Comparison of ENCODE assay signal across 8 mouse cellular contexts in the genomic region with DNA sequence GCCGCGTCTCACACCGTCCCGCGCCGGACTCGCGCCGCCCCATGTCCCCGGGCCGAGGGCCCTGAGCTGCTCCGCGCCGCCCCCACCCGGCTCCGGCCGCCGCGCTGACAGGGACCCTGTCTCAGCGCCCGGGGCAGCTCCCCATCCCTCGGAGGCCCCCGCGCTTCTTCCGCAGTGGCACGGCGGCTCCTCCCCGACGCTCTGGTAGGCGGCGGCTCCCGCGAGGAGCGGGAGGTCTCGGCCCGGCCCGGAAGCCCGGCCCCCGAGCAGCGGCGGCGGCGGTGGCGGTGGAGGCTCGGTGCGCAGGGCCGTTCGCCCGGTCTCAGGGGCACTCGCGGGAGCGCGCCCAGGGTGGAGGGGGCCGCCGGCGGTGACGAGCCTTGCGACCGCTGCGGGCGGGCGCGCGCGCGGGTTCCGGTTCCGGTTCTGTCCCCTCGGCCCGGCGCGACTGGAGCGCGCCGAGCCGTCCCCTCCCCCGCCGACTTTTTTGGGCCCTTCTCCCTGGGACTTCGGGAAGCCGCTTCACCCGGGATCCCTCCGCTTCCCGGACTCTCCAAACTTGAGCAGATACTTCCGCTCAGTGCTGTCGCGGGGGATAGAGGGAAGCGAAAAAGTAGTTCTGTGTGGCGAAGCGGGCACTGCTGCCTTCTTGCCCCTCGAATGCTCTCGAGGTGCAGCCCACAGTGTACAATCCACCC. TPM values are rescaled to one million over a fixed set of nuclear protein-coding genes. Genes with fewer than 3 reads are reported as not detected.
DNase-seq lines count a peak whose midpoint lies in the region; ATAC-seq and TF ChIP-seq lines count a peak whose summit lies in the region.

No protein-coding gene starts in this region.

- peaks cover 44% of the 10 kb centered on the region for H3K79me2 ChIP-seq in myocyte (ENCODE audit: control insufficient read depth, insufficient read depth)

- peak overlapping the region; percentile 83 for H3K4me2 ChIP-seq in heart, embryonic 11.5 days
- H3K4me2 ChIP-seq in kidney, embryonic 15.5 days = peak overlapping the region; percentile 78
- peak overlapping the region; percentile 99 for H3K4me2 ChIP-seq in myocyte (ENCODE audit: low read depth)

- peak overlapping the region; percentile 66 for H3ac ChIP-seq in myocyte (ENCODE audit: control insufficient read depth, insufficient read length)

- peak; percentile 83 for DNase-seq in CD4-positive helper T cell, adult 2 months (ENCODE audit: low read depth, low spot score)
- peak; percentile 98 for DNase-seq in brain, embryonic 14.5 days (ENCODE audit: low read depth)
- peak; percentile 86 for DNase-seq in liver
- peak; percentile 59 for DNase-seq in splenic B cell, adult 2 months (ENCODE audit: low read depth, low spot score)

- peak overlapping the region; percentile 96 for H3K9ac ChIP-seq in heart, embryonic 11.5 days (ENCODE audit: low read depth, low read length)
- H3K9ac ChIP-seq in kidney, embryonic 15.5 days = peak overlapping the region; percentile 91

- H3K4me1 ChIP-seq in erythroblast, embryonic 14.5 days (ENCODE audit: control insufficient read depth) = peaks cover 66% of the 10 kb centered on the region
- H3K4me1 ChIP-seq in heart, embryonic 11.5 days (ENCODE audit: control insufficient read depth, insufficient read depth, low read length) = peaks cover 20% of the 10 kb centered on the region
- H3K4me1 ChIP-seq in kidney, embryonic 15.5 days = peaks cover 41% of the 10 kb centered on the region

- ATAC-seq in heart, embryonic 11.5 days (replicated peaks; ENCODE audit: insufficient number of reproducible peaks, low FRiP score, low TSS enrichment) = peak; percentile 74
- peak; percentile 77 for ATAC-seq in kidney, embryonic 15.5 days (replicated peaks; ENCODE audit: low FRiP score)

- H3K4me3 ChIP-seq in erythroblast, embryonic 14.5 days (replicated peaks) = peak overlapping the region; percentile 88
- H3K4me3 ChIP-seq in heart, embryonic 11.5 days (ENCODE audit: low read depth, low read length) = peak overlapping the region; percentile 91
- peak overlapping the region; percentile 92 for H3K4me3 ChIP-seq in kidney, embryonic 15.5 days (replicated peaks)
- H3K4me3 ChIP-seq in myocyte = peak overlapping the region; percentile 91

- TF ChIP-seq CTCF in brain, embryonic 14.5 days (IDR thresholded peaks at IDR 0.05; ENCODE audit: borderline replicate concordance, extremely low read depth, insufficient read depth, insufficient read length) = no peak

- peak overlapping the region; percentile 94 for H3K27ac ChIP-seq in heart, embryonic 11.5 days (ENCODE audit: low read depth, low read length)
- H3K27ac ChIP-seq in kidney, embryonic 15.5 days = peak overlapping the region; percentile 92

- no peaks in the 10 kb centered on the region for H3K9me3 ChIP-seq in erythroblast, embryonic 14.5 days (ENCODE audit: control insufficient read depth, low read length)
- H3K9me3 ChIP-seq in heart, embryonic 11.5 days (replicated peaks; ENCODE audit: control insufficient read depth, low read length) = no peaks in the 10 kb centered on the region
- H3K9me3 ChIP-seq in kidney, embryonic 15.5 days (replicated peaks) = no peaks in the 10 kb centered on the region

- H3K27me3 ChIP-seq in erythroblast, embryonic 14.5 days (ENCODE audit: control insufficient read depth) = peaks cover 49% of the 10 kb centered on the region
- H3K27me3 ChIP-seq in heart, embryonic 11.5 days (ENCODE audit: control insufficient read depth, insufficient read depth, low read length) = no peaks in the 10 kb centered on the region
- no peaks in the 10 kb centered on the region for H3K27me3 ChIP-seq in kidney, embryonic 15.5 days
- no peaks in the 10 kb centered on the region for H3K27me3 ChIP-seq in myocyte (ENCODE audit: control insufficient read depth, insufficient read depth, insufficient read length)
- H3K27me3 ChIP-seq in splenic B cell, adult 2 months (ENCODE audit: control insufficient read depth, insufficient read depth, low read length, poor library complexity, severe bottlenecking) = no peaks in the 10 kb centered on the region; the same call in none of the 2 replicates

- under 1% methylated on average over 55 of the region's 91 CpGs for WGBS in heart, embryonic 11.5 days (ENCODE audit: insufficient replicate concordance)
- under 1% methylated on average over 86 of the region's 91 CpGs for WGBS in kidney, embryonic 15.5 days

- peaks cover 15% of the 10 kb centered on the region for H3K36me3 ChIP-seq in erythroblast, embryonic 14.5 days (ENCODE audit: control insufficient read depth)
- H3K36me3 ChIP-seq in heart, embryonic 11.5 days (ENCODE audit: control insufficient read depth, insufficient read depth, low read length) = no peaks in the 10 kb centered on the region
- peaks cover 9% of the 10 kb centered on the region for H3K36me3 ChIP-seq in kidney, embryonic 15.5 days
- H3K36me3 ChIP-seq in myocyte (ENCODE audit: control insufficient read depth, insufficient read depth) = no peaks in the 10 kb centered on the region
- no peaks in the 10 kb centered on the region for H3K36me3 ChIP-seq in splenic B cell, adult 2 months (ENCODE audit: control insufficient read depth, insufficient read depth, low read length, poor library complexity, severe bottlenecking)

- peak; percentile 51 for TF ChIP-seq POLR2A in brain, embryonic 14.5 days (IDR thresholded peaks at IDR 0.05; ENCODE audit: borderline replicate concordance, extremely low read depth, insufficient read depth, insufficient read length, poor library complexity, severe bottlenecking)
- TF ChIP-seq POLR2A in myocyte (IDR thresholded peaks at IDR 0.05; ENCODE audit: insufficient read length, low read depth) = peak; percentile 71

TF ChIP-seq in myocyte, 11 proteins besides CTCF, POLR2A, EP300 and RAD21:
- peak in 1 of 3 experiments; percentile 31 for TF ChIP-seq MYOG (IDR thresholded peaks at IDR 0.05; ENCODE audit: control insufficient read depth in 1 of 3, insufficient read depth in 1 of 3, insufficient read length in 2 of 3, low read depth in 2 of 3)
- peak; percentile 52 for TF ChIP-seq POLR2AphosphoS2 (IDR thresholded peaks at IDR 0.05; ENCODE audit: insufficient read length, low read depth)
- peak; percentile 58 for TF ChIP-seq E2F4 (IDR thresholded peaks at IDR 0.05; ENCODE audit: insufficient read depth)
- TF ChIP-seq CEBPB (IDR thresholded peaks at IDR 0.05; ENCODE audit: insufficient read depth, poor library complexity, severe bottlenecking) = no peak

RNA-seq across cellular contexts. Expression of a gene that starts 1.2 kb away (rescaled TPM):
- 40.0 and 61.9 TPM in 2 replicates for polyA plus RNA-seq in brain, embryonic 14.5 days (2012; rRNA removed)
- 1.4 and 1.8 TPM in 2 replicates for polyA plus RNA-seq in erythroblast, embryonic 14.5 days (2012)
- polyA plus RNA-seq in heart, embryonic 11.5 days (2014; fragmentation: Nextera tagmentation; extraction: Ambion mirVana) = 9.6 and 16.8 TPM in 2 replicates
- 14.6 and 15.5 TPM in 2 replicates for polyA plus RNA-seq in kidney, embryonic 15.5 days (2015; fragmentation: Nextera tagmentation; extraction: Ambion mirVana)
- 12.9 TPM for polyA plus RNA-seq in myocyte (2012; fragmentation: generic; extraction: Trizol)

RNA-seq across cellular contexts. Expression of a gene that starts 10.6 kb away (rescaled TPM):
- 22.0 and 27.7 TPM in 2 replicates for polyA plus RNA-seq in brain, embryonic 14.5 days (2012; rRNA removed)
- not detected in 2 replicates for polyA plus RNA-seq in erythroblast, embryonic 14.5 days (2012)
- 14.1 and 20.0 TPM in 2 replicates for polyA plus RNA-seq in heart, embryonic 11.5 days (2014; fragmentation: Nextera tagmentation; extraction: Ambion mirVana)
- 7.5 and 8.6 TPM in 2 replicates for polyA plus RNA-seq in kidney, embryonic 15.5 days (2015; fragmentation: Nextera tagmentation; extraction: Ambion mirVana)
- polyA plus RNA-seq in myocyte (2012; fragmentation: generic; extraction: Trizol) = 0.07 TPM

Comparison
In these comparisons a context has a peak if more than half of its experiments do, and no peak if none do; other contexts are left out.
1. Peak in every context shown above with its lines: DNase-seq, ATAC-seq, H3K4me3 ChIP-seq and H3K27ac ChIP-seq.